Mouse (Mus musculus) testis, adult 2 months (tissue): ENCODE data around the gene Tmem214. TPM values are rescaled to one million over a fixed set of nuclear protein-coding genes. Genes with fewer than 3 reads are reported as not detected.
A peak's percentile ranks its signal among the peaks of the same experiment; 100 is the strongest.

ENCODE experiments used
- H3K27ac ChIP-seq: fragments of 200-500 bp; 2 replicates; pipeline ENCODE4 v1.5.1; 2012; ENCODE audit warnings: low read depth, low read length; ENCODE audit not compliant: control insufficient read depth, insufficient read depth
- H3K27me3 ChIP-seq: fragments of 200-500 bp; 2 replicates; pipeline ENCODE4 v1.6.1; 2012; ENCODE audit warnings: mild to moderate bottlenecking, low read length, moderate library complexity; ENCODE audit not compliant: control insufficient read depth, insufficient read depth
- H3K36me3 ChIP-seq: fragments of 200-500 bp; 2 replicates; pipeline ENCODE4 v1.6.1; 2012; ENCODE audit warnings: mild to moderate bottlenecking, low read length; ENCODE audit not compliant: control insufficient read depth, insufficient read depth
- H3K4me1 ChIP-seq: fragments of 200-500 bp; 2 replicates; pipeline ENCODE4 v1.6.1; 2012; ENCODE audit warnings: low read length; ENCODE audit not compliant: control insufficient read depth, insufficient read depth
- H3K4me3 ChIP-seq: fragments of 200-500 bp; 2 replicates; pipeline ENCODE4 v1.5.1; 2012; ENCODE audit warnings: low read depth, mild to moderate bottlenecking, low read length, moderate library complexity, mixed read lengths; ENCODE audit not compliant: control insufficient read depth
- CTCF ChIP-seq: fragments of 200-500 bp; IDR thresholded peaks from 2 replicates; pipeline ENCODE4 v1.5.1; 2012; ENCODE audit warnings: low read depth, mild to moderate bottlenecking, inconsistent platforms, low read length, moderate library complexity; ENCODE audit not compliant: control insufficient read depth, insufficient read depth, insufficient replicate concordance
- POLR2A ChIP-seq: fragments of 200-500 bp; IDR thresholded peaks from 2 replicates; pipeline ENCODE4 v1.6.1; 2012; ENCODE audit warnings: low read depth, mild to moderate bottlenecking, inconsistent platforms, low read length, moderate library complexity; ENCODE audit not compliant: control insufficient read depth
- polyA plus RNA-seq: library from polyadenylated mRNA; depleted of rRNA; stranded (reverse); fragments of >200 nt; gene quantifications from 2 replicates; pipeline ENCODE4 v1.2.3, GENCODE M21; 2012

The Tmem214 gene
- polyA plus RNA-seq, 1 experiment: 126 TPM

GRCm38 (mm10) chr5:30887858-30888336 is 20.1 kb downstream of the Tmem214 start:
- H3K4me3 ChIP-seq: peak overlapping the region; percentile 100
- H3K4me1 ChIP-seq: peaks cover 6% of the 10 kb centered on the region
- H3K27ac ChIP-seq: peak overlapping the region; percentile 98
- peaks cover 6% of the 10 kb centered on the region for H3K36me3 ChIP-seq
- TF ChIP-seq POLR2A: no peak; the same call in 1 of the 2 replicates
- no peak for TF ChIP-seq CTCF
- no peaks in the 10 kb centered on the region for H3K27me3 ChIP-seq

GRCm38 (mm10) chr5:30888337-30889087 is 20.7 kb downstream of the Tmem214 start, which contains the start of gene Agbl5:
Gene Agbl5, plus strand, starts transcription at chr5:30888694.
- peak within 1 kb of the TSS; percentile 99 for H3K27ac ChIP-seq
- peaks cover 6% of the 10 kb centered on the region for H3K4me1 ChIP-seq
- peak within 1 kb of the TSS; percentile 100 for H3K4me3 ChIP-seq
- H3K36me3 ChIP-seq: peaks cover 6% of the 10 kb centered on the region
- H3K27me3 ChIP-seq: no peaks in the 10 kb centered on the region
- TF ChIP-seq POLR2A (peak; percentile 57), CTCF (no peak)

DNA sequence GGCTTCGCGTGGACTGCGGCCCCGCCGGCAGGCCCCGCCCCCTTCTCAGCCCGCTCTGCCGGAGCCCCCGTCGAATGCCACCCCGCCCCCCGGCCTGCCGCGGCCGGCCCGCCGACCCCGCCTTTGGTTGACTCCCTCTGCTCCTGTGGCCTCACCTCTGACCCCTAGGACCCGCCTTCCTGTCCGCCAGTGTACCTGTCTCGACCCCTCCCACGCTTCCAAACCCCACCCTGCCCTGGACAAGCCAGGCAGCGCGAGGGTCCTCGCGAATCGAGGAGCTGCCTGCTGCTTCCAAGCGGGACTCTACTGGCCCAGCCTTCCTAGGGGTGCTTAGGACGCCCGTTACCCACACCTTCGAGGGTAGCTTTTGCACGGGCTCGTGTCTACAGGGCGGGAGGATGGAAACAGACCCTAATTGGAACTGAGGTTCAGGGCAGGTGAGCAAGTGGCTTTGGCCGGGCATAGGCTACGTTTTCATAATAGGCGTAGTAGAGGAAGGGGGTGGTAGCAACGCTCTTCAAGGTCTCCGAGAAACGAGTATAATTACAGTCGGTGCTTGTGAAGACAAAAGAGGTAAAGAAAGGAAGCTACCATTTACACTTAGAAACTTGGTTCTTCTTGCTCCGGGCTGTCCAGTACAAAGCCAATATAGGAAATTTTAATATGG is 21.4 kb downstream of the Tmem214 start:
- Histone ChIP-seq H3K4me3 (peak overlapping the region; percentile 99), H3K27me3 (no peaks in the 10 kb centered on the region), H3K36me3 (peaks cover 7% of the 10 kb centered on the region), H3K27ac (peak overlapping the region; percentile 99), H3K4me1 (peaks cover 6% of the 10 kb centered on the region)
- TF ChIP-seq POLR2A (peak; percentile 24; the same call in 1 of the 2 replicates), CTCF (no peak)

DNA sequence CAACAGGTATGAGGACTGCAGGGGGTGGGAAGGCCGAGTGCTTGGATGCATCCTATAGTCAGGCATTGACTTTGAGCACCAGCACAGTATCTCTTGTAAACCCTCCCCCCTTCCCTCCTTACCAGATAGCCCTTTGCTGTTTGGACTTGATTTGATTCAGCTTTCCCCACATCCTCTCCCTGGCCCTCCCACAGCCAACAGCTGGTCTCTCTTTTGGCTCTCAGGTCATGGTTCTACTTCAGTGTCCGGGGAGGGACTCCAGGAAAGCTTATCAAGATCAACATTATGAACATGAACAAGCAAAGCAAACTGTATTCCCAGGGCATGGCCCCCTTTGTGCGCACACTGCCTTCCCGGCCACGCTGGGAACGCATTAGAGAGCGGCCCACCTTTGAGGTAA is 22.6 kb downstream of the Tmem214 start:
- peaks cover 8% of the 10 kb centered on the region for H3K36me3 ChIP-seq
- H3K4me1 ChIP-seq: peaks cover 6% of the 10 kb centered on the region
- H3K27me3 ChIP-seq: no peaks in the 10 kb centered on the region
- TF ChIP-seq CTCF: no peak
- TF ChIP-seq POLR2A: 0 out of 2 replicates have a peak, but pooled peaks have one; percentile 13
- no peak overlapping the region; the same call in 1 of the 2 replicates for H3K27ac ChIP-seq
- peak overlapping the region; percentile 99 for H3K4me3 ChIP-seq

GRCm38 (mm10) chr5:30901860-30902259 is 34.0 kb downstream of the Tmem214 start:
- H3K36me3 ChIP-seq: no peaks in the 10 kb centered on the region; the same call in 1 of the 2 replicates
- no peaks in the 10 kb centered on the region for H3K4me1 ChIP-seq
- H3K27me3 ChIP-seq: no peaks in the 10 kb centered on the region
- no peak for TF ChIP-seq POLR2A
- no peak for TF ChIP-seq CTCF
- H3K4me3 ChIP-seq: no peak overlapping the region
- no peak overlapping the region for H3K27ac ChIP-seq

DNA sequence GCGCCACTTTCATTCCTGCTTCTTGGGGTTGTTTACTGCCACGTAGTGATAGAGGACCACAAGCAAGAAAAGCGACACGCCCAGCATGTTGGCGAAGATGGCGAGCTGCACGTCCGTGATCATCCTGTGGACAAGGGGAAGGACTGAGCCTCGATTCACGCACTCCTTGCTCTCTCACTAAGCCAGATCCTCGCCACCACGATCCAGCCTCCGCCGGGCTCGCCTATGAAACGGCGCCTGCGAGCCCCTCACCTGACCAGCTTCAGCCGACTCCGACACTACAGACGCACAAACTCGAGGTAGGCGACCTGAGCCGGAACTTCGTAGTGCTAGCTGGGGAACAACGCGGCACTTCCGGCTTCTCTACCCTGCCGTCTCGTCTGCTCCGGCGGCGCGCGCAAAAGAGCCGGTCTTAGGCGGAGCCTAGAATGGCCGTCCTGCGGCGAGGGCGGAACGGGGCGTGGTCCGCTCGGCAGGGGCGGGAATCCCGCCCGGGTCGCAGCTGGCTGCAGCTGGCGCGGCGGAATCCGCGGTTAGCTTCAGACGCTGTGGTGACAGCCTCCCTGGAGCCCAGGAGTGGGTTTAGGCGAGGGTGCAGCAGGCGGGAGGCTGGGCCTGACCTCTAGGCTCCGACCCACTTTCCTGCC is 39.7 kb downstream of the Tmem214 start, which contains the start of gene Ost4:
Gene Ost4, minus strand, starts transcription at position 376 of the 647 bp plus-strand sequence.
- H3K4me1 ChIP-seq: peaks cover 11% of the 10 kb centered on the region
- H3K36me3 ChIP-seq: no peaks in the 10 kb centered on the region; the same call in 1 of the 2 replicates
- no peaks in the 10 kb centered on the region for H3K27me3 ChIP-seq
- TF ChIP-seq CTCF: no peak
- peak; percentile 90 for TF ChIP-seq POLR2A
- H3K4me3 ChIP-seq: peak within 1 kb of the TSS; percentile 89
- peak within 1 kb of the TSS; percentile 88 for H3K27ac ChIP-seq
